Mouse (Mus musculus) yolk sac, embryonic 10.5 days (tissue): Measurements from ENCODE around the gene Nid2.

Experiments
- DNase-seq: peaks from one replicate; pipeline ENCODE4 v3.0.0-alpha.2; 2017; ENCODE audit warnings: low spot score

Nid2 gene

DNA sequence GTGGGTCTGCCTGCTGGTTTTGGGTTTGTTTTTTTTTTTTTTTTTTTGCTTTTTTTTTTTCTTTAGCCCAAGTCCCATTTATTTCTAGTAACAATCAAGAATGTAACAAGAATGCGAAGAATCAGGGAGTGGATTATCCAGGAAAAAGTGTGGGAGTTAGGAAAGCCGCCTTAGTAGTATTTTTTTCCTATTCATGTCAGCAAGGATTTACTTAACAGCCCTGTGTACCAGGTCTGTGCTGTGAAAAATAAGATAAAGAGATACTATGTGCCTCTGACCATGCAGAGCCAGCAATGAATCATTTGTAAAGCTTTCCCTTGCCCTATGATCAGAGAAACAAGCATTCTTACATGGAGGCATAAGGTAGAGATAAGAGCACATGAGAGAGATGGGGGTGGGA lies 4.8 kb upstream of the Nid2 start:
- peak; percentile 41 for DNase-seq

DNA sequence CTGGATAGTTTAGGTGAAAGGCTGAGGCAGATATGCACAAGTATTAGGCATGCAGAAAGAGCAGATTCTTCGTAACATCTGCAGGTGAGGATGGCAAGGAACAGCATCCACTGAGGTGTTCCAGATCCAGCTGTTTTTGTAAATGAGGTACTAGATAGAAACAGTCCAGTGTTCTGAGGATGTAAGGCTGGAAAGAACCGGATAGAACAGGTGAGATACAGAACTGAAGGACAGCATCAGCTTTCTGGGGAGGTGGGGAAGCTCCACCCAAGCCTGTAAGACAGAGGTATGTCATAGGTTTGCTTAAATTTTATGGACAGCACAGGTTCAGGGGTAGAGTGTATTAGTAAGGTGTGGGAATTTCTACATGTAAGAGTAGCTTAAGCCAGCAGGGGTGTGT lies 4.3 kb upstream of the Nid2 start:
- no peak for DNase-seq

DNA sequence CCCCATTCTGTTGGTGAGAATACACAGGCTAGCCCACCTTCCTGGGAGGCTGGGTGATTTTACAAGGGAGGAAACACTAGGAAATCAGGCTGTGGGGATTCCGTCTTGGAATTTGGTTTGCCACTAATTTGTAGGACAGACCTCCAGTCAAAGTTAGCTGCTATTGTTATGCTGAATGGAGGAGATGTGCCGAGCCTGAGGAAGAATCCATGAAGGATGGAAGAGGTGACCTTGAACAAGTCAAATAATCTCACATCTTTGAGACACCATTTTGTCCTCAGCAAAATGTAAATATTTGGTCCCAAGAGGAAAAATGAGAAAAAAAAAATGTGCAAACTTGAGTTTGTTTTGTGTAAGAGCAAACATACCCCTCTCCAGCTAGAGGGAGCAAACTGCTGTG lies 1.3 kb upstream of the Nid2 start:
- DNase-seq = no peak

DNA sequence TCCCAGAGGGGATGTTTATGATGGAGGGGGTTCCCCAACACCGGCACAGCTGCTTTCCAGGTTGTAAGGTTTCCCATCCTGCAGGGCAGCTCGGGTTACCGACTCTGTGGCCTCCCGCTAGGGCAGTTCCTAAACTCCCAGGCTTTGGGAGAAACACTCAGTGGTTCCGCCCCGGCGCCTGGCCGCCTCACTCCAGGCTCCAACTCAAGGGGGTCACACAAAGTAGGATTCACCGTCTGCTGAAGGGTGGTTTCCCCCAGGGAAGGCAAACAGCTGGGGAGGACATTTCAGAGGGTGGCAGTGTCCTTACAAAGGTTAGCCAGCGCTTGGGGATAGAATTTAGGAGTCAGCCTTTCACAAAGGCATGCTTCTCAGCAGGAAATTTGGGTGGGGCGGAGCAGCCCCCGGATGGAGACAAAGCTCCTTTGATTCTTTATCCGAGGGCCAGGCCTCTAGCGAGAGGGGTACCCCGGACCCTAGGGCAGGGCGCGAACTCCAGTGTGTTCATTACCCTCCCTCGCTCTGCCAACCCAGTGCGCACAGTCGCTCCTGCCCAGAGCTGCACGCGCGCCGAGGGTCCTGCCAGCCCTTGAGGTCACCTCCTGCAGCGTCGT lies 547 bp upstream of the Nid2 start:
- DNase-seq = no peak

DNA sequence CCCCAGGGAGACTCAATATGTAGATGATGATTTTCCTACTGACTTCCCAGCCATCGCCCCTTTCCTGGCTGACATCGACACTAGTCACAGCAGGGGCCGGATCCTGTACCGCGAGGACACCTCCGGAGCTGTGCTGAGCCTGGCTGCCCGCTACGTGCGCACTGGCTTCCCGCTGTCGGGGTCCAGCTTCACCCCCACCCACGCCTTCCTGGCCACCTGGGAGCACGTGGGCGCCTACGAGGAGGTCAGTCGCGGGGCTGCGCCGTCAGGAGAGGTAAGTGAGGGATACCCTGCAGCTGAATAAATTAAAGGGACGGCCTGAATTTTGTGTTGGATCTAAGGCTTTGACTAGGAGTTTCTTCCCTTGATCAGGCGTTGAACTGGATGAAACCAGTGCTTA lies 1.2 kb downstream of the Nid2 start:
- no peak for DNase-seq

DNA sequence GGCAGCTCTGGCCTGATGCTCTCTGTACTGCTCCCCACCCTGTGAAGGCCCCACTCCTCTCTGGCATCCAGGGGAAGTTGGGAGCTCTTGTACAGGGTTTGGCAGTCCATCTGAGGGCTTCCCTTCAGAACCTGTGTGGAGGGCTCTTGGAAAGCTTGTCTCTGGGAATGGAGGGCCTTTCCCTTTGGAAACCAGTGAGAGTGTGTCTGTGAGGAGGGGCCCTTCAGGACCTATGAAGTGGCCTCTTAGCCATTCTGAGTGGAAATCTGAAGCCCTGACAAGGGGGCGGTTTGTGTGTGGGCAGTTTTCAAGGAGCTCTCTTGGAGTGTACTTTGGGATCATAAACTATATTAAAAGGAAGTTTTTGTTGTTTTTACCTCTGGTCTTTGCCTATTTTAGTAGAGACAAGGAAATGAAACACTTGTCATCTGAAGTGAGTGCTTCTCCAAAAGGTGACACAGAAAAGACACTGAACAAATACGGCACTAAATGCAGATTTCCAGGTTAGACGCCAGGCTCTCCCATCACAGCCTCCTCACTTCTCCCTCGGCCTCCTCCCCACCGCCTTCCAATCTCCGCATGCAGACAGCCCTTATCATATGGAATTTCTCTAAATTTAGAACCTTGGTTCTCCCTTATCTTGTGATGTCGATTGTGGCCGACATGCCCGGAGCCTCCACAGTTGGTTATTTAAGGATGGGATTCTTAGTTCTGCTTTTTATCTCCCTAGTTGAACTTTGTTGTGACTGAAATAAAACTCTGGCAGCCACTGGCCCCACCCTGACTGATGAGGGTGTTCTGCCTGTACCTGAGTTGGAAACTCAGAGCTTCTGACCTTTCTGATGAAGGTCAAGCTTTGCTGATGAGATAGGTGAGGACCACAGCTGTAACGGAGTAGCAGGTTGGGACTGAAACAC lies 8.5 kb downstream of the Nid2 start:
- DNase-seq = no peak

DNA sequence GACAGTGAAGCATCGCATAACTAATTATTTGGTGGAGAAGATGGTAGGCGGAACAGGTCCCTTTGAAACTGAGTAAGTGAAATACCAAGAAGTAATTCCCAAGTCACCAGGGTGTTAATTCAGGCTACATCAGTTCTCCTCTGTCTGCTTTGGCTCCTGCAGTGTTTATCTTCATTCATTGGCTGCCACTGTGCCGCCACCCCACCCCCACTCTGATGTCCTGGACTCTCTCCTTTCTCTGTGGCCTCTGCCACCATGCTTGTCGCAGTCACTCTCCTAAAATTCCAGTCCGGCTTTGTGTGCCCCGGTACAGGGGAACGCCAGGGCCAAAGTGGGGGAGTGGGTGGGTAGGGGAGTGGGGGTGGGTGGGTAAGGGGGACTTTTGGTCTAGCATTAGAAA lies 9.7 kb downstream of the Nid2 start:
- DNase-seq = no peak

DNA sequence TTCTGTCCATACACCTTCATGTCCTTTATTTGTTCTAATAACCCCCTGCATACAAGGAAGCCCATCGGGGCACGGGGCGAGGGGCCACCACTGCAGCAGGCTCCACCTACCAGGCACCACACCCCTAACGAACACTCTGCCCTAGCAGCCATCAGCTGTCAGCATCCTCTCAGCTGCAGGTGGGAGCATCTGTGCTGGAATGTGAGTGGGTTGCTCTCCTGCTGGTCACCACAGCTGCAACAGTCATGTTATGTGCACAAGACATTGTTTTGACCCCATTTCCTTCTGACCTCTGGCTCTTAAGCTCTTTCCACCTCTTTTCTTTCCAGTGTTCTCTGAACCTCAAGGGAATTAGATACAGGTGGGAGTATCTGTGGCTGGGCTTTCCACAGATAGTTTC lies 10.9 kb downstream of the Nid2 start:
- no peak for DNase-seq

DNA sequence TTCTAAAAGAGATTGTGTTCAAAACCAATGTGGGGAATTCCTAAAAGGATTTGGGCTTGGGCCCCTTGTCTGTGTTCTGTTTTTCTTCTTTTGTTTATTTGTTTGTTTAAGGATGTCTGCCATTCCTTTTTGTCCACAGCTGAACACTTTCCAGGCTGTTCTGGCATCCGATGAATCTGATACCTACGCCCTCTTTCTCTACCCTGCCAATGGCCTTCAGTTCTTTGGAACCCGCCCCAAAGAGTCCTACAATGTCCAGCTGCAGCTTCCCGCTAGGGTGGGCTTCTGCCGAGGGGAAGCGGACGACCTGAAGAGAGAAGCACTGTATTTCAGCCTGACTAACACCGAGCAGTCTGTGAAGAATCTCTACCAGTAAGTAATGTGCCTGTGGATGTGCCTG lies 12.5 kb downstream of the Nid2 start:
- DNase-seq = no peak

DNA sequence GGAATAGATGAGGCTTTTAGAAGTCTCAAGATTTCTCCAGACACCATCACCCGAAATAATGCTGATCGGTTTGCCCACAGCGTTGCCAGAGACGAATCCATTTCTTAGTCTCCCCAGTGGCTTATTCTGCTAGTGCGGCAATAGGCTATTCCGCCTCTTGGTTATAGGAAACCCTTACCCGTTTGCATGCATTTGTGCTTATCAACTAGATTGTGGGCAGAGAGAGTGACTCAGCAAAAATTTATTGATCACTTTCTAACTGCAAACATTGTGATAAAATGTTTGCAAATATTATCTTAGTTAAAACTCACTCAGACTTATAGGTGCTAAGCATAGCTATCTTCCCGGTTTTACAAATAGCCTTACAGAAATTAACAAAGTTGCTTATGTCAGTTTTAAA lies 13.3 kb downstream of the Nid2 start:
- DNase-seq = no peak

DNA sequence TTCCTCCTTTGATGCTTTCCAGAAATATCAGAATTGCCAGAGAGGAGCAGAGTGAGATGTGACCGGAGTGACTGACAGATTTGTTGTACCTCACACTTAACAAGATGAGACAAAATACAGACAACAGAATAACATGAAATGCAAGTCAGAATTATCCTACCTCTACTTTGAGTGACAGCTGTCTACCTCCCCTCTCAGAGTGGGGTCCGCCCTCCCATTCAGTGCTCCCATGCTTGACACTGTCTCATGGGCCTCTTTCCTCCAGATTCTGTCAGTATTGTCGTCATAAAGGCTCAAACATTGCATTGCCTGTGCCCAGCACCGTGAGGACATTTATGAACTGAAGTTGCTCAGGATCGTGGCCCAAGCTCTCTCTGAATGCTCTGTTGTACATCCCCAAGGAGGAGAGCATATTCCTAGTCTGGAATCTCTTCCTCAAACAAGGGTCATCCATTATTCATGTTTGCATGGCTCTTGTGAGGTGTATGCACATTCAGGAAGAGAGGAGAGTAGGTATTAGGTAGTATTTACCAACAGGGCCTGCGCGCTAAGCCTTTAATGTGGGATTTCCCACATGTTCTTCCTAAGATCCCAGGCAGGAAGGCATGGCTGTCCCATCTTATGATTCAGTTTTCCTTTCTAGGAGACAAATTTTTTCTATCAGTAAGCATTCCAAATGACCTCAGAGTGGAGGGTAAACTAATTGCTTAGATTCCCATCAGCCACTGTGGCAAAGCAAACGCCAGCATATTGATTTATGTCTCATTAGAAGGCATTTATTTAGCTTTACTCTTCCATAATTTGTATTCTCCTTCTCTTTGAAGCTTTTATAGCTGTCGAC lies 14.7 kb downstream of the Nid2 start:
- no peak for DNase-seq

DNA sequence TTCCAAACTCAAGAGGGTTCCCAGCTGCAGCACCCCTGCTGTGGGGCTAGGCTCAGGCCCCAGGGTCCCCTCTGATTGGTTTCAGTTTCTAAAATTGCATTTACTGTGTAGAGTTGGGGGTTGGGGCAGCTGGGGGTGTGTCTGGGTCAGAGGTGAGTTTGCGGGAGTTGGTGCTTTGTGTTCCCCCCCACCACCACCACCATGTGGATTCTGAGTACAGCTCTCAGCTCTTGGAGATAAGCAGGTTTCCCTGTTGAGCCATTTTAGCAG lies 15.2 kb downstream of the Nid2 start:
- DNase-seq = no peak

DNA sequence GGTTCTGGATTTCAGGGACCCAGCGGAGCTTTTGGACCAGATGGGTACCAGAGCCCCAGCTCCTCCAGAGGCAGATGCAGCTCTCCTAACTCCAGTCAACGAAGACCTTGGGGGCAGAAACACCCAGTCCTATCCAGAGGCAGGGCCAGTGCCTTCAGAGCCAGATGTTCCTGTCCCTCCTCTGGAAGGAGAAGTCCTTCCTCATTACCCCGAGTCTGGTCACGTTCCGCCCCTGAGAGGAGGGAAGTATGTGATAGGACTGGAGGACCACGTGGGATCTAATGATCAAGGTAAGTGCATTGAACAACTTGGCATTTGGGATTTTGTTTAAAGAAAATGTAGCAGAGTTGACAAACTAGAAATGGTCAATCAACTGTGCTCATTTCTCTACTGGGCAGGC lies 17.6 kb downstream of the Nid2 start:
- no peak for DNase-seq

DNA sequence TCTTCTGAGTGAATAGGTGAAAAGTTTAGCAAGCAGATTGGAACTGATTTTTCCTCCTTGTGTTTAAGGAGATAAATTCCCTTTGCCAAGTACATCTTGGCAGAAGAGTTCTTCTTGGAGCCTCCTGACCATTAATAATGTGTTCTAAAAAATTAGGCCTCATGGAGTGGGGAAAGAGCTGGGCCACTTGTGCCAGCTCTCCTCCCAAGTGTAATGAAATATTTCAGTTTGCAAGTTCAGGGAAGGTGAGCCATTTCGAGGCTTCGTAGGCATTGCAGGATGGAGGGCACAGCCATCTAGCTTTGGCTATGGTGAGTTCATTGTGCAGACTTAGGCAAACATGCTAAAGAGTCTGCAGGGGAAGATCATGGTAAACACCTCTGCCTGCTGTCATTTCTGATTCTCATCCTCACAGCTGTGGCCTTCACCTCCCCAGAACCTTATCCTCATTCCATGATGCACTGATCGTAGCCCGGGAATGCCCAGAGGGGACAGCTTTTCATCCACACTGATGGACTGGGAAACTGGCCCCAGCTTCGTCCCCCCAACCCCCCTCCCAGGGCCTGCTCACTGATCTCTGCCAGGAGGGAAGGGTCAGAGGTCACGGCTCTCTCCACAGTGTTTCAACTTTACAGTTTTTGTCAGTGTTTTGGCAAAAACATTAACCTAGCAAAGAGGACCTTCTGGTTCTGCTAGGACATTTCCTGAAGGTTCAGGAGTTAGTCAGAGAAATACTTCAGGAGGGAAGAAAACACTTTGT lies 18.6 kb downstream of the Nid2 start:
- DNase-seq = peak; percentile 67

DNA sequence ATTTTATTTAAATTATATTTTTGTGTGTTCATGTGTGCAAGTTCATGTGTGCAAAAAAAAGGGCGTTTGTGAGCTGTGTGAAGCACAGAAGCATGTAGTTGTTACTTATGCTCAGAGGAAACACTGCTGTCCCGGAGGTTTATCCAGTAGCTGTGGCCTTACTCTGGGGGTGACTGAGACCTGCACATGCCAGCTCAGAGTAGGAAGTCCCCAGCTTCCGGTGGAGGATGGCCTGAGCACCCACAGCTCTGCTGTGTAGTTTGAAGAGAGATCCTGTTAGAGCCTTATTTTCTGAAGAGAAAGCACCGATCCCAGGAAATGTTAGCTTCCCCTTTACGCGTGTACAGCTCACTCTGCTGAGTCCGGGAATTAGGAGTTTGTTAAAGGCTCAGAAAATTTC lies 20.1 kb downstream of the Nid2 start:
- DNase-seq = no peak

DNA sequence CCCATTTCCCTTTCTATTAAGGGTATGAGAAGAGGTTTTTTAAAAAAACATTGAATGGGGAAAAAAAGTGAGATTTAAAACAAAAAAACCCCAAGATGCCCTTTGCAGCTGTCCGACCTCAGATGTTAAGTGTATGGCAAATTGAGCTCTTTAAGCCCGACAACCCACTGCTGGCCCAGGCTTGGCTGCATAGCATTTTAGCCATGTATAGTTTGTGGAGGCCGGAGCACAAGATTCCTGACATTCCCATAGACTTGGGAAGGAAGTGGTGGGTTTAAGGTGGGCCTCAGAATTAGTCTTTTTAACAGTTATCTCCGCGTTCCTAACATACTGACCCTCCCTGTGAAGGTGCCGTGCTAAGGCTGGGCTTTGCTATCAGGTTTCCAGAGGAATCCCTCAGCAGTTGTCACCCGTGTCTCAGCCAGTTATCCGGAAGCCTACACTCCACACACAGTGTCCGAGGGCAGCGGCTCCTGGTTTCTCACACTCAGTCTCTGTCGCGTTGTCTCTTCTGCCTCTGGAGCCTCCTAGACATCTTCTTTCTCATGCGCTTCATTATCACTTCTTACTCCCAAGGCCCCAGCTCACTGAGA lies 23.1 kb downstream of the Nid2 start:
- peak; percentile 24 for DNase-seq

DNA sequence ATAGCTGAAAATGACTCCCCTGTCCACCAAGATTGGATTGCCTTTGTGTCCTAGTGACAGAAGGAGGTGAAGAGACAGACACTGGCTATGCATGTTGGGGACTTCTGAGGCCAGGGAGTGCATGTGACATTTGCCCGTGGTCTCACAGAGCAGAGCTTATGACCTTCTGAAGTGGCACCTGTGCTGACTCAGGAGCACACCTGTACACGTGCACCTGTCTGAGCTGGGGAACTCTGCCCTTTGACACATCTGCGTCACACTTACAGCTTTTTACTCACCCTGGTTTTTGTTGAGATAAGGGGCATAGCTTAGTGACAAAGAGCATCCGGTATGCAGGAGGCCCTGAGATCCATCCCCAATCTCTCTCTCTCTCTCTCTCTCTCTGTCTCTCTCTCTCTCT lies 24.4 kb downstream of the Nid2 start:
- DNase-seq = peak; percentile 82

DNA sequence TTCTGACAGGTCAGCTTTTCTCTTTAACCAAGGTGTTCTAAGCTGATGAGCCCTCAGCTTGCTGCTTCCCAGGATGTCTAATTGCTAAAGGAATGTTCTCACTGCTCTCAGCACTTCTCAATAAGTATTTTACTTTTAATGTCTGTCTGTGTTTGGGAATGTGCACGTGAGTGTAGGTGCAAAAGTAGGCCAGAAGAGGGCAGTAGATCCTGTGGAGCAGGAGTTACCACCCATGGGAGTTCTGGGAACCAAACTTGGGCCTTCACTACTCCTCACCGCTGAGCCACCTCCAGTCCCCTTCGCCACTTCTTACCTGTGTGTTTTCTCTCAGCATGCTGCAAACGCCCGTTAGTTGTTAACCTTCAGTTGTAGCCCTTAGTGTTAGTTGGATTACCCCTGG lies 25.1 kb downstream of the Nid2 start:
- DNase-seq = no peak

DNA sequence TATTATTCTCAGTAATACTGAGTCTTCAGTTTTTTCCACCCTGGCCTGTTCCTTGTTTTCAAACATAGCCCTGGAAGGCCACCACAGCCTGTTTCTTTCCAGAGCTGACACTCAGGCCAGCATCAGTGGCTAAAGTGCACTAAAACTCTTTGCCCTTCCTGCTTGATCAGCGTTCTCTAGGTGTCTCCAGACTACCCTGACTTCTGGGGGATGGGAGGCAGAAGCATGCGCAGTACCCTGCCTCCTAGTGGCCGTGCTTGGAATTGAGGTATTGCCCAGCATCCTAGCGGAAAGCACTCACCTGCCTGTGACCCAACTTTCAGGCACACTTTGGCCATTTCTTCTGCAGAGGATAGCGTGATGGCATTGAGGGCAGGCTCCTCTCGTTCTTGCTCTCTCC lies 25.8 kb downstream of the Nid2 start:
- peak; percentile 85 for DNase-seq

DNA sequence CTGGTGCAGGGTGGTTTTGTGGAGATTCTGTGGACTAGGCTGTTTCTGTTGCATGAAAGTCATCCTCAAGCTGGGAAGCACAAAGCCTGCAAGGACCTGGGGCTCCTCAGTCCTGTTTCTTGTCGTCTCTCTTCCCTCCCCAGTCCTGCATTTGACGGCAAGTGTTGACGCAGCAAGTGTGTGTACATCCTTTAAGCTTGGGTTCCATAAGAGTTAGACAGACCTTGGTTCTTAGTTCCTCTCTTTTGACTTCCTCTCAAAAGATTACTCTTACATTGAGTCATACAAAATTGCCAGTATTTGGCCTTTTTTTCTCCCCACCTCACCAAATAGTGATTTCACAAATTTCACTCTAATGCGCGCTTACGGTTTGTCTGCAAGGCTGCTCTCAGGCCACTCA lies 26.3 kb downstream of the Nid2 start:
- no peak for DNase-seq

DNA sequence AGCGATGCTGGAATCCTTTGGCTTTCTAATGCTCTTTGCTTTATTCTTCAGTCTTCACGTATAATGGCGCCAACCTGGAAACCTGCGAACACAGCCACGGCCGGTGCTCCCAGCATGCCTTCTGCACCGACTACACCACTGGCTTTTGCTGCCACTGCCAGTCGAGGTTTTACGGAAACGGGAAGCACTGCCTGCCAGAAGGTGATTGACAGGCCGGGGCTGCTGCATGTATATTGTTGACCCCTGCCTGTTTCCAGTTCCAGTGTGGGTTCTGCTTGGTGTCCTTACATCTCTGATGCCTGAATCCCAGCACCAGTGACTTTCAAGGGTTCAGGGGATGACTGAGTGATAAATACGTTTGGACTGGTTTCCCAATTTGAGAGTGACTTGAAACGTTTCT lies 26.9 kb downstream of the Nid2 start:
- no peak for DNase-seq
